Mouse (Mus musculus) gastrocnemius, postnatal 36 days (tissue): ENCODE results near the gene Tnfrsf1a. TPM values are rescaled to one million over a fixed set of nuclear protein-coding genes. Genes with fewer than 3 reads are reported as not detected.
A peak's percentile ranks its signal among the peaks of the same experiment; 100 is the strongest.

ENCODE experiments used
- DNase-seq, 2 experiments: peaks; one replicate each; pipeline ENCODE4 v3.0.0; 2022
- intact Hi-C: fragments of 180-260 bp; cut with DNase I; formaldehyde crosslinking; loops from one replicate; pipeline ENCODE4 v1.15.1; 2025
- total RNA-seq, 2 experiments: library from RNA; stranded (reverse); gene quantifications; 2 replicates each; pipeline ENCODE4 v1.2.3; 2021

Gene Tnfrsf1a
- total RNA-seq, 2 experiments from 2014 or later = 21.9 to 28.7 TPM

DNA sequence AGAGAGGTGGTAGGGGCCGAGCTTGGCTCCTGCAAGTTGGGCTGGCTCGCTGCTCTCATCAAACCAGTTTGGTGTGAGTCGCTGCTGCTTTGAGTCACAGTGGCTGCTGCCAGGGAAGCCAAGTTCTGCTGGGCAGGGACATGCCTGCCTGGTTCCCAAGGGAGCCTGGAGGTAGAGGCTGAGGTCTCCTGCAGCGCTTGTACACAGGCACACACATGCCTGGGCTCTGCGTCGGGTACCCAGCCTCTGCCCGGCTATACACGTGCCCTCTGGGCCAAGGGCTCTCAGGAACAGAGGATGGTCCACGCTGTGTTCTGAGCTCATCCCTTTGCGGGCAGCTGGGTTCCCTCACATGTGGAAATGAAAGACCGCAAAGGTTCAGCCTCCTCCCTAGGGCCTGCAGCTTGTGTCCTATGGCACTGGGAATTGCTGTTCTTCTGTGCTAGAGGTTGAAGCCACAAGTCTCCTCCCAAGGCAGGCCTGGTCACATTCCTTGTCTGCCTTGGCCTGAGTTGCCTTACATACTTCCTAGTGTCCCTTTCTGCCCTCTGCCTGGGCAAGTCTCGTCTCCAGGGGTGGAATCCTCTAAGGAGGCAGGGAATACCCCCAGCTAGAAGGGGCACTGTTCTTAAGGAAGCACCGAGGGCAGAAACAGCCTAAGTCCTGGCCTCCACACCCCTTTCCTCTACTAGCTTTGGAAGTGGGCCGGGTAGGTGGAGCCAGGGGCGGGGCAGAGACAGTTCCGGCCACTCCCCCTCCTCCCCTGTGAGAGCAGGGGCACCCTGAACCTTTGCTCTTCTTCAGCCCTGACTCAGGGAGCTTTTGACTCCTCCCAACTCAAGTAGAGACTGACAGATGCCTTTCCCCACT is 28.7 kb downstream of the Tnfrsf1a start:
- intact Hi-C loops = no loop called here
- DNase-seq = peak in 1 of 2 experiments; percentile 39

DNA sequence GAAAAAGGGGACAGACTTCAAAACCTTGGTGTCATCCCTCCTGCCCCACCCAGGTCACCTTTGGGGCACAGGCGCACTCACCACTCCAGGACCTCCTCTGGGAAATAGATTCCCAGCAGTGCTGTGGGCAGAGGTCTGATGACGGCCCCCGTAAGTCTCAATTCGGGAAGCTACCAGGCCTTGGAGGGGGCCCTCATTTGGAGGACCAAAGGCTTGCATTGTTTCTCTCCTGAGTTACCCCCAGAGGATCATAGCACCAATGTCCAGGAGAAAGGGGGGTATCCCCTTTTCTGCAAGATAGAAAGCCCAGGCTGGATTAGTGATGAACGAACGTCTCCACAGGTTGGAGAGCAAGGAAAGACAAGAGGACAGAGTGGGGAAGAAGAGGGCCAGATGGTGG is 29.5 kb downstream of the Tnfrsf1a start:
- DNase-seq = no peak
- intact Hi-C loops = no loop called here

DNA sequence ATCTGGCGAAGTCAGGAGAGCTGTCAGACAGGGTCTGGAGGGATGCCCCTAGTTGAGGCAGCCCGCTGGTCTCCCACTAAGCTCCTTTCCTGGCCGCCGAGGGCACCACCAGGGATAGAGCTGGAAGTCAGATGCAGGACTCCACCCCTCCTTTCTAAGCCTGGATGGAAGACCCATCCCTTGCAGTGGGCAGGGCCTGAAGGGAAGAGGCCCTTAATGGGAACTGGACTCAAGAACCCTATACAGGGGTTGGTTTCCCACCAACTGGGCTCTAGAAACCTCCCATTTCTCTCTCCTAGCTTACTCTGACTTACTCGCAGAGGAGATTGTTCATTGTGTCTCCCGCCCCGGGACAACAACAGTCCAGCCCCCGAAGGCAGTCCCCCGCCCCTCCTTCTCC is 30.6 kb downstream of the Tnfrsf1a start:
- DNase-seq = no peak
- intact Hi-C loops = no loop called here

DNA sequence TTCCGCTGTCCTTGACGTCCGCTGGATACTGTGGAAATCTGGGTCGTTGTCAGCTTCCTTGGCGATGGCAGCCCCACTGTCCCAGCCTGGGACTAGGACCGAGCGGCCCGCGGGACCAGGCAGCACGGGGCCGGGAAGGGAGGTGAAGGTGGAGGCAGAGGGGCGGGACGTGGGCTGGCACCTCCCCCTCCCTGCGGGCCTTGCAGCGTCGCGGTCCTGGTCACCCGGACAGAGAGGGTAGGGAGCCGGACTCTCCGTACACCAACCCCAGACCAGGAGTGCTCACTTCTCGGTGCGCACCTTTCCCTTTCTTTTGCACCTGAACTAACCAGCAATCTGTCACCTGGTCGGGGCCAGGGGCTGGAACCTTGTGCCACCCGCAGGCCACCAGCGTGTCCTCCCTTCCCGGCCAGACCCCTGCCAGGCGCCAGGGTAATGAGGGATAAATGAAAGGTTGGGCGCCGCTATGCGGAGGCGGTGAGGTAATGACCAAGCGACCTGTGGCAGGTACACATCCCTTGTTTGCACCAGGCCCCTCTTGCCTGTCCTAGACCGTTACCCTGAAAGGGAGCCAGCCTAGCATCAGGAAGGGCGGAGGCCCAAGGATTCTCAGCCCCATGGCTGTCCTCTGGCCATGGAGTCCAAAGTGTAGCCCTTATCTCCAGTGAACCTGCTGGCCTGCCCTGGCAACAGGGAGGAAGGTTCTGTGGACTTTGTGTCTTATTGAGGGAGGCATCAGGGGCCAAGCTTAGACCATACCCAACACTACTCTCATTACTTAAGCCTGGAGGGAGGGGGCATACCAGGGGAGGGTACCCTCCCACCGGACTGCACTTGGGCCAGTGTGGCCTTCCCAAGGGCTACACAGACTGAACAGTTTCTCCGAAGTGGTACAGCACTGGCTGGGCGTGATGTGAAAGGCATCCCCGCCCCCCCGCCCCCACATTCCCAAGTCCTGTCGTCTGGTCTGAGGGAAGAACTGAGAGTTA is 31.5 kb downstream of the Tnfrsf1a start, which contains the start of gene Plekhg6:
TSS of gene Plekhg6 (minus strand) at position 422 of the 989 bp plus-strand sequence.
- DNase-seq = no peak
- intact Hi-C loops = no loop called here

DNA sequence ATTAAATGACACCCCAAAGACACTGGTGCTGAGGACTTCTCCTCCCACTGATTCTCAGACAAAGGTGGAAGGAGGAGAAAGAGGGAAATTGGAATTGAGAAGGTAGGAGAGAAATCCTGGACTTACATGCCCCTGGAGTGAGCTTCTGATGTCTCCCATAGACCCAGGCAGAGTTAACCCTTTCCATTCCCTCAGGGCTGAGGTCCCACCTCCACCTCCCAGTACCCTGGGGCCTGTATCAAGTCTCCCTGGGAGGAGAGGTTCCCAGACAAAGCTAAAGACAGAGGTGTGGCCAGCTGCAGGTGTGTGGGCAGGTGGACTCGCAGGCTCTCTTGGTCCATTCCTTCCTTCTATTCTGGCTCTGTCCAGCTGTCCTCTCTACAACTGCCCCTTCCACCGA is 32.9 kb downstream of the Tnfrsf1a start:
- intact Hi-C loops = no loop called here
- no peak for DNase-seq

DNA sequence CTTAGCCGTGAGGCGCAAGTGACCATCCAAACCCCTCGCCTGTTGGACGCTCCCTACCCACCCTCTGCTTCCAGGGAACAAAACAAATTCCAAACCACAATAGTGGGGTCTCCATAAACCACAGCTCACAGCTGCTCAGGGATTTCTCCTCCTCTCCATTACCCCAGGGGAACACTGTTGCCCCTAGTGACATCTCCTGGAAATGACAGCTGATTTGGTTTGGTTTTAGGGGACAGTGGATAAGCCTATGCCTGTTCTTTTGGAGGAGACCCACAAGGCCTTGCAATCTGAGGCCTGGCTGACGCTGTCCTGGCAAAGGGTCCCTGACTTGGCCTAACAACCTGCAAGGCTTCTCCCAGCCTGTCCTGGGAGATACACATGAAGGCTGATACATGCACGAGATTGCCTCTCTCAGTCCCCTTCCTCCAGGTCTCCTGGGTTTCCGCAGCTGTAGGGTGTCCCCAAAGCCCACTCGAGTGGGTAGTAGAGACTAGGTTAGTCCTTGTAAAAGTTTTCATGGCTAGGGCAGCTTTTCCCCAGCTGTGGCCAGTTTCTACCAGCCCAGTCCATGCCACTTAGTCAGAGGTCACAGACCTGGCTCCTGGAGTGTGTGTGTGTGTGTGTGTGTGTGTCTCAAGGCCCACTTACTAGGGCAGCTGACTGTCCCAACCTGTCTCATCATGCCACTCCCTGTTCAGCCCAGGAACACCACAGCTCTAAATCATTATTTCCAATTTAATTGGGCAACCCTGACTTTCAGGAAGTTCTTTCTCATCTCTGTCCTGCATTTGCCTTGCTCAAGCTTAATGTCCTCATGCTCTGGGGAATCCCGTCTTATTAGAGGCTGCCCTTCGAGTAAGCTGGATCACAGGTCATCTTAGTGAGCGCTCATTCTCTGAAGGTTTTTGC is 36.2 kb downstream of the Tnfrsf1a start:
- DNase-seq = no peak
- intact Hi-C loops = no loop called here

DNA sequence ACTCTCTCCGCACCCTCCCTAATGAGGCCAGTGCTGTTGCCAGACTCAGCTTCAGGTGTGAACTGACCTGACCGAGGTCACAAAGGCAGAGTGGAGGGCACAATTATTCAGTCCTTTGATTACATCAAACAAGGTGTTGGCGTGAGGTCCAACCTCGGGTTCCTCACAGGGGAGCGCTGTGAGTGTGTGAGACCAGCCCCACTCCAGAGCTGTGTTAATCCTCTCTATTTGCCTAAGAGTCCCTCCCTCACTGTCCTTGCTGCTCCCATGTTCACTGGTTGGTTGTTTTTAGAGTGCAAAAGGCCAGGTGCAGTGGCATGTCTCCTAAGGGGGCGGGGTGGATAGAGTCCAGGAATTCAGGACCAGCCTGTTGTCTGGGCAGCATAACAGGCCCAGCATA is 36.9 kb downstream of the Tnfrsf1a start:
- intact Hi-C loops = no loop called here
- DNase-seq = no peak

DNA sequence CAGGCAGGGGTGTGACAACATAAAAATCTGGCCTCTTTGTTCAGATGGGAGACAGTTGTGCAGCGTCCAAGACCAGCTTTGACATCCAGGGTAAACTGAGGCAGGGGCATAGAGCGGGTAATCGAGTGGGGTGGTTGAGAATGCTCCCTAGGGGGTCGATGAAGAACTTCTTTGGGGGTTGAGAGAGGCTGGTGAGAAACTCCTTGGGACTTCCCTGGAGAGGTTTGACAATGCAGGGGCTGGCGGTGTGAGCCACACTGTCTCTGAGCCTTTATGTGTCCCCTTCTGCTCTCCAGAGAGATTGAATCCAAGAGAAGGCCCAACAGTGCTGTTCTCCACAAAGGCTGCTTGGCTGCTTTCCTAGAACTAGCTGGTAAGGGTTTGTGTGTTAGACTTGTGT is 40.7 kb downstream of the Tnfrsf1a start:
- intact Hi-C loops = no loop called here
- no peak for DNase-seq

DNA sequence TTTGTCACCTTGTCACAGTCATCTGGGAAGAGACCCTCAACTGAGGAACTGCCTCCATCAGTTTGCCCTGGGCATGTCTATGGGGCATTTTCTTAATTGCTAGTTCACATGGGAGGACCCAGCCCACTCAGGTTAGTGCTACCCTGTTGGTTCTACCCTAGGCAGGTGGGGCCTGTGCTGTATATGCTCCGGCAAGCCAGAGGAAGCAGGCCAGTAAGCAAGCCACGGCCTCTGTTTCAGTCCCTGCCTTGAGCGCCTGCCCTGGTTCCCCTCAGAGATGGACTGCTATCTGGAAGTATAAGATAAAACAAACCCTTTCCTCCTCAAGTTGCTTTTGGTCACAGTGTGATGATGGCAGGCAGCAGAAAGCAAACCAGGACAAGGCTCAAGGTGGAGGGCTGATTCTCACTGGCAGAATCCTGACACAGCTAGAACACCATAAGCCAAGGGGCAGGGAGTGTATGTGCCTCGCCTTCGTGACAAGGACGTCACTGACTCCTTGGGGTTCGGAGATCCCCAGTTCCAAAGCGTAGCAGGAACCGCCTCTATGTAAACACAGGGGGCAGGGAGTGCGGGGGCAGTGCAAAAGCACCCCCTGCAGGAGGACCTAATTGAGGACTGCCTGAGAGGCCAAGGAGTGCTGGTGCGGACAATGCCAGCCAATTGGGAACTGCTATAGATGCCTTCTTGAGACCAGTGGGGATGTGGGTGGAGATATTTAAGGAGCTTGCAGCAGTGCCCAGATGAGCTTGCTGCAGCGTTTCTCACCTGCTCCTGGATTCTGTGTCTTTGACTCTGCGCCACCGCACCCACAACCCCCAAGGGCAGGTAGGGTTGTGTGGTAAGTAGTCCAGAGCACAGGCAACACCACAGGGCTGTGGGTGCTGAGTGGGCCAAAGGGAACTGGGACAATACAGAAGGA is 56.6 kb downstream of the Tnfrsf1a start:
- intact Hi-C loops = no loop called here
- no peak for DNase-seq

DNA sequence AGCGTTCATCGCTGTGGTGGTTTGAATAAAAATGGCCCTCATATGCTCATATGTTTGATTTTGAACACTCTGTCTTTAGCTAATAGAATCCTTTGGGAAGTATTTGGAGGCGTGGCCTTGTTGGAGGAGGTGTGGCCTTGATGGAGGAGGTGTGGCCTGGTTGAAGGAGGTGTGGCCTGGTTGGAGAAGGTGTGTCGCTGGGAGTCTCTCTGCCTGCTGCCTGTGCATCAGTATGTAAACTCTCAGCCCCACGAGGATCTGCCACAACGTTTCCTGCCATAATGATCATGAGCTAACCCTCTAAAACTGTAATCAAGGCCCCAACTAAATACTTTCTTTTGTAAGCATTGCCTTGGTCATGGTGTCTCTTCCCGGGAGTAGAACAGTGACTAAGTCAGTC is 58.1 kb downstream of the Tnfrsf1a start:
- intact Hi-C loops = no loop called here
- no peak for DNase-seq

DNA sequence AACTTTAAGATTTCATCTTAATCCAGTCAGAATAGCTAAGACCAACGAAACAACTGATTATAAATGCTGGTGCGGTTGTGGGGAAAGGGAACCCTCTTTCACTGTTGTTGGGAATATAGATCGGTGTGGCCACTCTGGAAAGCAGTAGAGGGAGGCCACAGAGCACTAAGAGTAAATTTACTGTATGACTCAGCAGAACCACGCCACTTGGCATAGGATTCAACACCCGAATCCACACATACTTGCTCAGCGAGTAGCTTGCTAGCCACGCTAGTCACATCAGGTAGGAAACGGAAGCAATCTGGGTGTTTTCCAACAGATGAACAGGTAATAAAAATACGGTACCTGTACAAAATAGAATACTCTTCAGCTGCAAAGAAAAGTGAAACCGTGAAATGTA is 58.5 kb downstream of the Tnfrsf1a start:
- DNase-seq = no peak
- intact Hi-C loops = no loop called here

DNA sequence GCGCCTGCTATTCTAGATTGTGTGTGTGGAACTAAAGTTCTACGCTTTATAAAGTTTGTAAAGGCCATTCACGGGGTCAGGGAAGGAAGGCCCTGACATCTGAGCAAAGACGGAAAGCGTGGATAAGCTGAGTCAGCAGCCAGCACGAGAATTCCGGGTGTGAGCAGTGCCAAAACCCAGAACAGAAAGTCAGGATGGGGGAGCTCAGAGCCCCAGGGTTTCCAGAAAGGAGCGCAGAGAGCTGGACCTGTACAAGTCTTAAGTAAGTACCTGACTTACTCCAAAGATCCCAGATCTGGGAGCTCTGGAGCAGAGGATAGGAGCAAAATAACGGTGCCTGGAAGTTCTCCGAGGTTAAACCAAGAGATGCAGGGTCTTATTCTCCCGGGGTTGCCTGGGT is 61.4 kb downstream of the Tnfrsf1a start:
- DNase-seq = no peak

DNA sequence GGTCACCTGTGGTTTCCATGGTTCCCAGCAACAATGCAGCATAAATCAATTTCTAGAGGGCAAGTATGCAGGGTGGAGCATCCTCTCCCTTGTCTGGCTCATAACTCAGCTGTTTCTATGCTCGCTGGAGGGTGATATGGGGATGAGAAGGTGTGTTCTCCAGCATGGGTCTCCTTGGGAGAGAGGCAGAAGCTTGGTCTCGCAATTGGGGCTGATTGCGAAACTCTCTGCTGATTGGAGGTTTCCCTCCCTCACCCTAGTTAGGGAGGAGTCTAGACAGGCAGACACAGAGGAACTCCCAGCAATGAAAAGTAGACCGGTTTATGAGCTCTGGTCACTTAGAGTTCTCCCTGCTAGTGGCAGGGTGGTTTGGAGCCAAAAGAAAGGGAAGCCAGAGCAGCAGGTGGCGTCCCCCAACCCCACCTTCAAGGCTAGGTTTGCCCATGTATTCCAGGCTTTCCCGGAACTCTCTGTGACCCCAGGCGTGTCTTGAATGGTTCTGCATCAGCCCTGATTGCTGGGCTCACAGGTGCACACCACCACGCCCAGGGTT is 61.9 kb downstream of the Tnfrsf1a start:
- intact Hi-C loops = no loop called here
- DNase-seq = no peak

More for the DNA sequence above, 61.4 kb downstream of the Tnfrsf1a start:
- intact Hi-C loops = no loop called here

DNA sequence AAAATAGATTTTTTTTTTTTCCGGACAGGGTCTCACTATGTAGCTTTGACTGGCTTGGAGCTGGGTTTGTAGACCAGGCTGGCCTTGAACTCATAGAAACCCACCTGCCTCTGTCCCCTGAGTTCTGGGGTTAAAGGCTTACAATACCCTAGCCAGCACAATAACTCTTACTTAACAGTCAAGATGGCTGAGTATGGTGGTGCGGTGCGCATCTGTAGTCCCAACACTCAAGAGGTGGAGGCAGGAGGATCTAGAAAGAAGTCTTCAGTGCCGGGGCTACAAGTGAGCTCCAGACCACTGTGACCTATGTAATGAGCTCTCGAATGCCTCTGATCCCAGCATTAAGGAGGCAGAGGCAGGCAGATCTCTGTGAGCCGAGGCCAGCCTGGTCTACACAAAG is 62.5 kb downstream of the Tnfrsf1a start:
- intact Hi-C loops = no loop called here
- DNase-seq = no peak

Other genes starting within 250 kb of the Tnfrsf1a start
- 10 to 100 TPM; 14.6 to 19.0 TPM for gene Nop2, start 217.5 kb upstream of the Tnfrsf1a start, total RNA-seq
- gene Iffo1, start 204.1 kb upstream of the Tnfrsf1a start, total RNA-seq = 10 to 100 TPM; 11.6 to 12.3 TPM
- over 10,000 TPM; 11,568 to 13,182 TPM for gene Gapdh, start 182.9 kb upstream of the Tnfrsf1a start, total RNA-seq
- 10 to 100 TPM in 1 of 2 experiments, 1 to 10 TPM in 1; 8.0 to 13.7 TPM for gene Ncapd2, start 157.7 kb upstream of the Tnfrsf1a start, total RNA-seq
- 100 to 1,000 TPM; 212 to 225 TPM for gene Mrpl51, start 157.6 kb upstream of the Tnfrsf1a start, total RNA-seq
- 10 to 100 TPM; 16.6 to 17.4 TPM for gene Vamp1, start 133.8 kb upstream of the Tnfrsf1a start, total RNA-seq
- 1 to 10 TPM; 2.1 to 2.3 TPM for gene Tapbpl, start 117.5 kb upstream of the Tnfrsf1a start, total RNA-seq
- gene Cd27, start 112.4 kb upstream of the Tnfrsf1a start, total RNA-seq = 1 to 10 TPM in 1 of 2 experiments, under 1 TPM in 1; 0.57 to 1.5 TPM
- gene Tuba3a, start 63.3 kb upstream of the Tnfrsf1a start, total RNA-seq = not detected
- 10 to 100 TPM; 20.3 to 21.7 TPM for gene Ltbr, start 35.5 kb upstream of the Tnfrsf1a start, total RNA-seq
- gene Scnn1a, start 28.7 kb upstream of the Tnfrsf1a start, total RNA-seq = under 1 TPM; 0.15 to 0.36 TPM
- gene Plekhg6, start 31.4 kb downstream of the Tnfrsf1a start, total RNA-seq = not detected
- gene Cd9, start 145.4 kb downstream of the Tnfrsf1a start, total RNA-seq = 10 to 100 TPM; 20.3 to 28.4 TPM
- 10 to 100 TPM; 13.5 to 15.4 TPM for gene Vwf, start 197.4 kb downstream of the Tnfrsf1a start, total RNA-seq